Mouse (Mus musculus): Measurements from ENCODE around the gene Kctd5. TPM values are rescaled to one million over a fixed set of nuclear protein-coding genes. Genes with fewer than 3 reads are reported as not detected.
"Not testable (repeated sequence)": the region's sequence is repeated elsewhere in the genome, so short reads cannot be mapped to it uniquely, and the experiment has no call there.

Gene Kctd5
- polyA plus RNA-seq (2015; fragmentation: Nextera tagmentation; extraction: Ambion mirVana), result 68.1 and 69.0 TPM in 2 replicates

GRCm38 (mm10) chr17:24072919-24073696 lies at the start of gene Kctd5:
Gene Kctd5, minus strand, starts transcription at chr17:24073485.
- H3K4me3 ChIP-seq, result peak within 1 kb of the TSS; percentile 97
- H3K9ac ChIP-seq, result peak within 1 kb of the TSS; percentile 97
- H3K9me3 ChIP-seq, result no peaks in the 10 kb centered on the region
- peaks cover 6% of the 10 kb centered on the region; the same call in 1 of the 2 replicates for H3K36me3 ChIP-seq
- no peaks in the 10 kb centered on the region for H3K27me3 ChIP-seq
- WGBS, result under 1% methylated on average over 62 of the region's 62 CpGs
- peak within 1 kb of the TSS; percentile 71 for H3K4me2 ChIP-seq
- H3K4me1 ChIP-seq, result peaks cover 8% of the 10 kb centered on the region
- peak within 1 kb of the TSS; percentile 88 for H3K27ac ChIP-seq
- peak; percentile 98 for ATAC-seq (ENCODE audit: borderline replicate concordance, extremely low read depth, low FRiP score, low TSS enrichment)

GRCm38 (mm10) chr17:24119446-24119845 lies 46.2 kb upstream of the Kctd5 start:
- 77% methylated on average over 3 of the region's 3 CpGs for WGBS

DNA sequence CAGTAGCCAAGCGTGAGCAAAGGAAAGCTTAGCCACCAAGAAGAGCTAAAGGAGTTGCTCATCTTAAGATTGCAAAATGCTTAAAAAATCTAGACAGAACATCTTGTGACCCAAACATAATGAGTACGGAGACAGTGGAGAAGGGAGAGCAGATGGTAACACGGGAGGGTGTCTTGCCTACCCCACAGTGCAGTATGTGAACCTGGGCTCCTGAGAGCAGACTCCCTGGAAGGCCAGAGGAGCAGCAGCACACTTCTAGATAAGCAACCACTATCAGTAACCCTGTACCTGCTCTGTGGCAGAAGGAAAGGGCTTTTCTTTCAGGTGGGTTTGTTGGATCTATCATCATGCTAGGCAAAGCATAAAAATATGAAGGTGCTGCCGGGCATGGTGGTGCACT lies 39.7 kb upstream of the Kctd5 start:
- H3K4me3 ChIP-seq, result no peak overlapping the region
- H3K4me1 ChIP-seq, result peaks cover 5% of the 10 kb centered on the region
- H3K4me2 ChIP-seq, result no peak overlapping the region
- WGBS, result 81% methylated on average over 4 of the region's 4 CpGs
- H3K27me3 ChIP-seq, result no peaks in the 10 kb centered on the region
- no peaks in the 10 kb centered on the region for H3K9me3 ChIP-seq
- no peak for ATAC-seq (ENCODE audit: borderline replicate concordance, extremely low read depth, low FRiP score, low TSS enrichment)
- no peak overlapping the region for H3K9ac ChIP-seq
- H3K27ac ChIP-seq, result no peak overlapping the region
- H3K36me3 ChIP-seq, result peaks cover 3% of the 10 kb centered on the region; the same call in 1 of the 2 replicates

More at GRCm38 (mm10) chr17:24119446-24119845, 46.2 kb upstream of the Kctd5 start:
- Histone ChIP-seq H3K4me2 (no peak overlapping the region), H3K27me3 (no peaks in the 10 kb centered on the region), H3K4me1 (peaks cover 5% of the 10 kb centered on the region), H3K36me3 (no peaks in the 10 kb centered on the region), H3K4me3 (no peak overlapping the region), H3K9ac (no peak overlapping the region), H3K9me3 (no peaks in the 10 kb centered on the region), H3K27ac (no peak overlapping the region)
- ATAC-seq (ENCODE audit: borderline replicate concordance, extremely low read depth, low FRiP score, low TSS enrichment), result no peak

- Histone ChIP-seq H3K36me3 (peaks cover 3% of the 10 kb centered on the region; the same call in 1 of the 2 replicates), H3K27me3 (no peaks in the 10 kb centered on the region), H3K9me3 (no peaks in the 10 kb centered on the region), H3K27ac (no peak overlapping the region), H3K4me1 (no peaks in the 10 kb centered on the region), H3K4me3 (no peak overlapping the region), H3K9ac (no peak overlapping the region), H3K4me2 (no peak overlapping the region)
- no peak for ATAC-seq (ENCODE audit: borderline replicate concordance, extremely low read depth, low FRiP score, low TSS enrichment)
- 49% methylated on average over 1 of the region's 1 CpGs for WGBS
Measured at GRCm38 (mm10) chr17:24111256-24111655, 38.0 kb upstream of the Kctd5 start.

- H3K9ac ChIP-seq, result no peak overlapping the region
- 63% methylated on average over 1 of the region's 1 CpGs for whole genome bisulfite sequencing
- no peak overlapping the region for H3K4me2 ChIP-seq
- no peaks in the 10 kb centered on the region for H3K27me3 ChIP-seq
- H3K27ac ChIP-seq, result no peak overlapping the region
- H3K9me3 ChIP-seq, result no peaks in the 10 kb centered on the region
- H3K36me3 ChIP-seq, result peaks cover 10% of the 10 kb centered on the region
- ATAC-seq (ENCODE audit: borderline replicate concordance, extremely low read depth, low FRiP score, low TSS enrichment), result no peak
- no peak overlapping the region for H3K4me3 ChIP-seq
- no peaks in the 10 kb centered on the region for H3K4me1 ChIP-seq
Measured at GRCm38 (mm10) chr17:24108896-24109295, 35.6 kb upstream of the Kctd5 start.

DNA sequence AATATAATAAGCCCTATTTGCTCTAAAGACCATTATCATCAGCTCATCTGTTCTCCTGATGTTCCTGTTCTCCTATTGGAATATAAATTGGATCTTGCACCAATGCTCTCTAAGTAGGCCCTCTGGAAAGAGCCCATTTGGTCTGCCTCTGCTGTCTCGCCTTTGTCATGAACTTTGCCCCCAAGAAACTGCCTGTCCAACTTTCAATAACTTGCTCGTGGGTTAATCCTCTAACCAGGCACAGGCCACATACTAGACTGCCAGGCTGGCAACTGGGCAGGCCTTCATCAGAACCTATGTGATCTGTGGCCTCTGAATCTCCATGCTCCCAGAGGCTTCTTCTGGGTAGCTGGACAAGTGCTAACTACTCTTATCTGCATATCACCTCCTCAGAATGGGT lies 31.8 kb upstream of the Kctd5 start:
- whole genome bisulfite sequencing, result 71% methylated on average over 2 of the region's 2 CpGs
- H3K36me3 ChIP-seq, result peaks cover 25% of the 10 kb centered on the region
- H3K27me3 ChIP-seq, result no peaks in the 10 kb centered on the region

GRCm38 (mm10) chr17:24098354-24098753 lies 25.1 kb upstream of the Kctd5 start:
- Histone ChIP-seq H3K36me3 (peaks cover 37% of the 10 kb centered on the region), H3K4me1 (no peaks in the 10 kb centered on the region), H3K9ac (no peak overlapping the region), H3K4me2 (no peak overlapping the region), H3K27ac (no peak overlapping the region), H3K27me3 (no peaks in the 10 kb centered on the region), H3K4me3 (no peak overlapping the region), H3K9me3 (no peaks in the 10 kb centered on the region)
- no peak for ATAC-seq (ENCODE audit: borderline replicate concordance, extremely low read depth, low FRiP score, low TSS enrichment)
- 84% methylated on average over 4 of the region's 4 CpGs for WGBS

More for the DNA sequence above, 31.8 kb upstream of the Kctd5 start:
- Histone ChIP-seq H3K27ac (no peak overlapping the region), H3K4me2 (no peak overlapping the region), H3K9me3 (no peaks in the 10 kb centered on the region), H3K4me3 (no peak overlapping the region), H3K9ac (no peak overlapping the region), H3K4me1 (no peaks in the 10 kb centered on the region)
- no peak for ATAC-seq (ENCODE audit: borderline replicate concordance, extremely low read depth, low FRiP score, low TSS enrichment)

GRCm38 (mm10) chr17:24090575-24090974 lies 17.3 kb upstream of the Kctd5 start:
- Histone ChIP-seq H3K4me1 (no peaks in the 10 kb centered on the region), H3K36me3 (peaks cover 38% of the 10 kb centered on the region), H3K27me3 (no peaks in the 10 kb centered on the region), H3K9me3 (no peaks in the 10 kb centered on the region), H3K4me3 (no peak overlapping the region), H3K4me2 (no peak overlapping the region), H3K9ac (no peak overlapping the region), H3K27ac (no peak overlapping the region)
- WGBS, result 96% methylated on average over 1 of the region's 1 CpGs
- ATAC-seq (ENCODE audit: borderline replicate concordance, extremely low read depth, low FRiP score, low TSS enrichment), result no peak

- H3K36me3 ChIP-seq, result peaks cover 40% of the 10 kb centered on the region
- not testable (repeated sequence) for H3K4me2 ChIP-seq; H3K4me1 ChIP-seq; H3K27ac ChIP-seq; ATAC-seq (ENCODE audit: borderline replicate concordance, extremely low read depth, low FRiP score, low TSS enrichment); H3K4me3 ChIP-seq; H3K9me3 ChIP-seq; H3K9ac ChIP-seq; H3K27me3 ChIP-seq
- WGBS, result 81% methylated on average over 4 of the region's 4 CpGs
Measured at GRCm38 (mm10) chr17:24086399-24086798, 13.1 kb upstream of the Kctd5 start.

DNA sequence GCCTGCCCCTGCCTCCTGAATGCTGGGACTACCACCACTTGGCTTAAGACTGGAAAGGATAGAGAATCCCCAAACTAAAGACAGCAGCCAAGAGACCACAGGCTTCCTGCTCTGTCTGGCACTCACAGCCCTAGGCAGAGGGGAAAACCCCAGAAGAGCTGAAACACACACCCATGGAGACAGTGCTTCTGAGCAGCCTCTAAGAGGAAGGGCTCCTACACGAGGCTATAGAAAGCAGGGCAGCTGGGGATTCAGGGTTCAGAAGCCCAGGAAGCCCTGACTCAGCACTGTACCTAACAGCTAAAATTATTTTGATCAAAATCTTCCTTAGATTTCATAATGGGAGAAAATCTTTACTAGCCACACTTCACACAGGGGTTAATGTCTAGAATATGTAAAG lies 11.3 kb upstream of the Kctd5 start:
- 33% methylated on average over 1 of the region's 1 CpGs for WGBS
- H3K27ac ChIP-seq, result no peak overlapping the region
- no peaks in the 10 kb centered on the region for H3K9me3 ChIP-seq
- H3K36me3 ChIP-seq, result peaks cover 40% of the 10 kb centered on the region
- ATAC-seq (ENCODE audit: borderline replicate concordance, extremely low read depth, low FRiP score, low TSS enrichment), result no peak
- H3K9ac ChIP-seq, result no peak overlapping the region
- H3K4me2 ChIP-seq, result no peak overlapping the region
- no peaks in the 10 kb centered on the region for H3K27me3 ChIP-seq
- H3K4me3 ChIP-seq, result no peak overlapping the region
- no peaks in the 10 kb centered on the region for H3K4me1 ChIP-seq

- Histone ChIP-seq H3K4me2 (no peak overlapping the region), H3K27ac (no peak overlapping the region), H3K27me3 (no peaks in the 10 kb centered on the region), H3K9ac (no peak overlapping the region), H3K4me1 (peaks cover 1% of the 10 kb centered on the region), H3K36me3 (peaks cover 33% of the 10 kb centered on the region), H3K9me3 (no peaks in the 10 kb centered on the region), H3K4me3 (no peak overlapping the region)
- 79% methylated on average over 2 of the region's 2 CpGs for WGBS
- no peak for ATAC-seq (ENCODE audit: borderline replicate concordance, extremely low read depth, low FRiP score, low TSS enrichment)
Measured at GRCm38 (mm10) chr17:24077101-24077500, 3.8 kb upstream of the Kctd5 start.

- Histone ChIP-seq H3K4me3 (no peak overlapping the region), H3K9me3 (no peaks in the 10 kb centered on the region), H3K27ac (no peak overlapping the region), H3K4me1 (peaks cover 8% of the 10 kb centered on the region), H3K9ac (no peak overlapping the region), H3K27me3 (no peaks in the 10 kb centered on the region), H3K36me3 (0 out of 2 replicates have a peak, but pooled peaks cover 5% of the 10 kb centered on the region), H3K4me2 (no peak overlapping the region)
- no peak for ATAC-seq (ENCODE audit: borderline replicate concordance, extremely low read depth, low FRiP score, low TSS enrichment)
- WGBS, result 74% methylated on average over 3 of the region's 3 CpGs
Measured at GRCm38 (mm10) chr17:24069531-24069930, 3.8 kb downstream of the Kctd5 start.
